Mouse (Mus musculus): Measurements from ENCODE around the gene Kptn.

- no peak for TF ChIP-seq TAL1 (conservative IDR thresholded peaks at IDR 0.05; ENCODE audit: low read depth, low read length)
- no peak for TF ChIP-seq GATA1 (IDR thresholded peaks at IDR 0.05; ENCODE audit: borderline replicate concordance, low read length)
- TF ChIP-seq CTCF (IDR thresholded peaks at IDR 0.05; ENCODE audit: low read depth, low read length) = no peak
- TF ChIP-seq POLR2AphosphoS5 (IDR thresholded peaks at IDR 0.05; ENCODE audit: insufficient replicate concordance, low read depth, low read length) = no peak
These were observed 27.1 kb downstream of the Kptn start for GRCm38 (mm10) chr7:16146489-16147410.
